Mouse (Mus musculus): ENCODE results near the gene Dtd2. TPM values are rescaled to one million over a fixed set of nuclear protein-coding genes. Genes with fewer than 3 reads are reported as not detected.

The Dtd2 gene
- polyA plus RNA-seq, 1 experiment: 3.6 TPM

- WGBS: 97% methylated on average over 5 of the region's 5 CpGs
- H3K27me3 ChIP-seq (ENCODE audit: control insufficient read depth, insufficient read depth, low read length): no peaks in the 10 kb centered on the region
- H3K27ac ChIP-seq (ENCODE audit: control insufficient read depth, insufficient read depth, low read length): no peak overlapping the region
- H3K4me3 ChIP-seq (ENCODE audit: control insufficient read depth, insufficient read depth, low read length): no peak overlapping the region
- peaks cover 6% of the 10 kb centered on the region; the same call in 1 of the 2 replicates for H3K4me1 ChIP-seq (replicated peaks; ENCODE audit: control insufficient read depth, insufficient read depth, low read length)
- no peaks in the 10 kb centered on the region for H3K36me3 ChIP-seq (ENCODE audit: control insufficient read depth, insufficient read depth, low read length)
- TF ChIP-seq CTCF (IDR thresholded peaks at IDR 0.05; ENCODE audit: borderline replicate concordance, control insufficient read depth, extremely low read depth, insufficient read depth, low read length, poor library complexity) (no peak), POLR2A (IDR thresholded peaks at IDR 0.05; ENCODE audit: control insufficient read depth, extremely low read depth, insufficient read depth, low read length, poor library complexity) (no peak)
- peak; percentile 11 for DNase-seq
These were observed 33.8 kb downstream of the Dtd2 start for GRCm38 (mm10) chr12:51972269-51973065.

- DNase-seq: peak; percentile 93
- Histone ChIP-seq H3K27me3 (ENCODE audit: control insufficient read depth, insufficient read depth, low read length) (no peaks in the 10 kb centered on the region), H3K36me3 (ENCODE audit: control insufficient read depth, insufficient read depth, low read length) (no peaks in the 10 kb centered on the region), H3K4me3 (ENCODE audit: control insufficient read depth, insufficient read depth, low read length) (peak within 1 kb of the TSS; percentile 98), H3K27ac (ENCODE audit: control insufficient read depth, insufficient read depth, low read length) (0 out of 2 replicates have a peak within 1 kb of the TSS, but pooled peaks have one; percentile 6), H3K4me1 (replicated peaks; ENCODE audit: control insufficient read depth, insufficient read depth, low read length) (peaks cover 2% of the 10 kb centered on the region; the same call in 1 of the 2 replicates)
- under 1% methylated on average over 53 of the region's 53 CpGs for WGBS
- TF ChIP-seq POLR2A (IDR thresholded peaks at IDR 0.05; ENCODE audit: control insufficient read depth, extremely low read depth, insufficient read depth, low read length, poor library complexity) (peak; percentile 52; the same call in 1 of the 2 replicates), CTCF (IDR thresholded peaks at IDR 0.05; ENCODE audit: borderline replicate concordance, control insufficient read depth, extremely low read depth, insufficient read depth, low read length, poor library complexity) (no peak)
These were observed 35.1 kb downstream of the Dtd2 start, which contains the start of gene Heatr5a for GRCm38 (mm10) chr12:51971070-51971664. Heatr5a (minus strand) TSS chr12:51971321.

GRCm38 (mm10) chr12:51970352-51971069, 35.8 kb downstream of the Dtd2 start:
- H3K36me3 ChIP-seq (ENCODE audit: control insufficient read depth, insufficient read depth, low read length): no peaks in the 10 kb centered on the region
- TF ChIP-seq POLR2A (IDR thresholded peaks at IDR 0.05; ENCODE audit: control insufficient read depth, extremely low read depth, insufficient read depth, low read length, poor library complexity): no peak
- no peak for TF ChIP-seq CTCF (IDR thresholded peaks at IDR 0.05; ENCODE audit: borderline replicate concordance, control insufficient read depth, extremely low read depth, insufficient read depth, low read length, poor library complexity)

GRCm38 (mm10) chr12:51969876-51970275, 36.4 kb downstream of the Dtd2 start:
- DNase-seq: no peak
- WGBS: 14% methylated on average over 7 of the region's 7 CpGs

More at GRCm38 (mm10) chr12:51970352-51971069, 35.8 kb downstream of the Dtd2 start:
- peaks cover 2% of the 10 kb centered on the region; the same call in 1 of the 2 replicates for H3K4me1 ChIP-seq (replicated peaks; ENCODE audit: control insufficient read depth, insufficient read depth, low read length)
- H3K4me3 ChIP-seq (ENCODE audit: control insufficient read depth, insufficient read depth, low read length): peak overlapping the region; percentile 98
- no peaks in the 10 kb centered on the region for H3K27me3 ChIP-seq (ENCODE audit: control insufficient read depth, insufficient read depth, low read length)
- no peak overlapping the region for H3K27ac ChIP-seq (ENCODE audit: control insufficient read depth, insufficient read depth, low read length)
- DNase-seq: no peak
- under 1% methylated on average over 34 of the region's 35 CpGs for WGBS

DNA sequence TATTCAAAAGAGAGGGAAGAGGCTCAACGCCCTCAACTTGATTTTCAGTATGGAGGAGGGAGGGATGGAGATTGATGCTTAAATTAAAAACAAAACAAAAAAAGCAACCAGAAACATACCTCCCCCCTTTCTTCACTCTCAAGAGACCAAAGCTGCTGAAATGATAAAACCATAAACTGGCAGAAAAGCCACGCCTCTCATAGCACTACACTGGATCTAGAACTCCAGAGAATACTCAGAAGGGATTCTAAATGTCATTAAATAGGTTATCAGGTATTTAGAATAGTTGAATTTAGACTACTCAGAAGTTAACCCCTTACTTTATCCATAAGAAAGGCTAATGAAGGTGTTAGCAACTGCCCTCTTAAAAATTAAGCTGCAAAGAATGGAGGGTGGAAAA, 37.2 kb downstream of the Dtd2 start:
- WGBS: 93% methylated on average over 2 of the region's 2 CpGs
- DNase-seq: no peak
- peaks cover 2% of the 10 kb centered on the region; the same call in 1 of the 2 replicates for H3K4me1 ChIP-seq (replicated peaks; ENCODE audit: control insufficient read depth, insufficient read depth, low read length)
- no peak for TF ChIP-seq CTCF (IDR thresholded peaks at IDR 0.05; ENCODE audit: borderline replicate concordance, control insufficient read depth, extremely low read depth, insufficient read depth, low read length, poor library complexity)
- TF ChIP-seq POLR2A (IDR thresholded peaks at IDR 0.05; ENCODE audit: control insufficient read depth, extremely low read depth, insufficient read depth, low read length, poor library complexity): no peak
- H3K27me3 ChIP-seq (ENCODE audit: control insufficient read depth, insufficient read depth, low read length): no peaks in the 10 kb centered on the region
- H3K27ac ChIP-seq (ENCODE audit: control insufficient read depth, insufficient read depth, low read length): no peak overlapping the region
- no peak overlapping the region for H3K4me3 ChIP-seq (ENCODE audit: control insufficient read depth, insufficient read depth, low read length)
- H3K36me3 ChIP-seq (ENCODE audit: control insufficient read depth, insufficient read depth, low read length): no peaks in the 10 kb centered on the region

More at GRCm38 (mm10) chr12:51969876-51970275, 36.4 kb downstream of the Dtd2 start:
- no peak overlapping the region for H3K4me3 ChIP-seq (ENCODE audit: control insufficient read depth, insufficient read depth, low read length)
- peaks cover 2% of the 10 kb centered on the region; the same call in 1 of the 2 replicates for H3K4me1 ChIP-seq (replicated peaks; ENCODE audit: control insufficient read depth, insufficient read depth, low read length)
- H3K36me3 ChIP-seq (ENCODE audit: control insufficient read depth, insufficient read depth, low read length): no peaks in the 10 kb centered on the region
- no peak overlapping the region for H3K27ac ChIP-seq (ENCODE audit: control insufficient read depth, insufficient read depth, low read length)
- TF ChIP-seq CTCF (IDR thresholded peaks at IDR 0.05; ENCODE audit: borderline replicate concordance, control insufficient read depth, extremely low read depth, insufficient read depth, low read length, poor library complexity): no peak
- no peak for TF ChIP-seq POLR2A (IDR thresholded peaks at IDR 0.05; ENCODE audit: control insufficient read depth, extremely low read depth, insufficient read depth, low read length, poor library complexity)
- no peaks in the 10 kb centered on the region for H3K27me3 ChIP-seq (ENCODE audit: control insufficient read depth, insufficient read depth, low read length)

All from thymus, adult 2 months (tissue).